Mouse (Mus musculus) limb, embryonic 14.5 days (tissue): ENCODE results near the gene Mamld1. TPM values are rescaled to one million over a fixed set of nuclear protein-coding genes. Genes with fewer than 3 reads are reported as not detected.

Source experiments
- ATAC-seq: fragments of 200-750 bp; cut with Nextera tagmentation; 2 replicates; pipeline ENCODE4 v1.8.0; 2017; ENCODE audit warnings: low read depth, moderate number of reproducible peaks, moderate TSS enrichment; ENCODE audit not compliant: low FRiP score
- DNase-seq: peaks from one replicate; pipeline ENCODE4 v3.0.0-alpha.2; 2015; ENCODE audit warnings: low spot score
- H3K27ac ChIP-seq: fragments of 300-500 bp; sonication (generic); replicated peaks from 2 replicates; pipeline ENCODE4 v1.5.1; 2014; ENCODE audit warnings: low read depth, mild to moderate bottlenecking, low read length, moderate library complexity, mixed read lengths
- H3K27me3 ChIP-seq: fragments of 300-500 bp; sonication (generic); 2 replicates; pipeline ENCODE4 v1.6.1; 2014; ENCODE audit warnings: low read length, mixed read lengths; ENCODE audit not compliant: control insufficient read depth, insufficient read depth
- H3K36me3 ChIP-seq: fragments of 300-500 bp; sonication (generic); 2 replicates; pipeline ENCODE4 v1.6.1; 2014; ENCODE audit warnings: mild to moderate bottlenecking, low read length, moderate library complexity, mixed read lengths; ENCODE audit not compliant: control insufficient read depth, insufficient read depth
- H3K4me1 ChIP-seq: fragments of 300-500 bp; sonication (generic); 2 replicates; pipeline ENCODE4 v1.6.1; 2014; ENCODE audit warnings: antibody characterized with exemption, low read length, mixed read lengths; ENCODE audit not compliant: control insufficient read depth, insufficient read depth
- H3K4me2 ChIP-seq: fragments of 300-500 bp; sonication (generic); replicated peaks from 2 replicates; pipeline ENCODE4 v1.6.1; 2014; ENCODE audit warnings: low read depth, mild to moderate bottlenecking, low read length, moderate library complexity; ENCODE audit not compliant: severe bottlenecking
- H3K4me3 ChIP-seq: fragments of 300-500 bp; sonication (generic); replicated peaks from 2 replicates; pipeline ENCODE4 v1.5.1; 2014; ENCODE audit warnings: low read length
- H3K9ac ChIP-seq: fragments of 300-500 bp; sonication (generic); 2 replicates; pipeline ENCODE4 v1.6.1; 2014; ENCODE audit warnings: mild to moderate bottlenecking, low read depth, low read length, moderate library complexity; ENCODE audit not compliant: severe bottlenecking
- H3K9me3 ChIP-seq: fragments of 300-500 bp; sonication (generic); 2 replicates; pipeline ENCODE4 v1.6.1; 2016; ENCODE audit warnings: low read length; ENCODE audit not compliant: control insufficient read depth
- POLR2A ChIP-seq: fragments of 200-500 bp; IDR thresholded peaks from 2 replicates; pipeline ENCODE4 v1.8.0; 2012; ENCODE audit warnings: inconsistent platforms, mild to moderate bottlenecking, moderate library complexity, borderline replicate concordance; ENCODE audit not compliant: insufficient read depth, insufficient read length; ENCODE audit errors: extremely low read depth
- WGBS: fragments of 180-500 bp; shearing (Covaris S2); extraction: QIAGEN DNeasy Blood & Tissue Kit; methylation state at CpG from one replicate; pipeline ENCODE4 v1.1.7; 2014; 5-methylcytosine and 5-hydroxymethylcytosine counted together
- polyA plus RNA-seq, 2 experiments: library from polyadenylated mRNA; depleted of rRNA in 1 of 2; stranded (reverse) in 1 of 2; unstranded in 1 of 2; fragments of >200 nt; fragmentation: Nextera tagmentation in 1 of 2; extraction: Ambion mirVana in 1 of 2; gene quantifications; 2 replicates each; pipeline versions ENCODE4 v1.2.1 to v1.2.3; 2012 to 2014

The Mamld1 gene
- polyA plus RNA-seq, 2 experiments, result 3.9 to 4.0 TPM

DNA sequence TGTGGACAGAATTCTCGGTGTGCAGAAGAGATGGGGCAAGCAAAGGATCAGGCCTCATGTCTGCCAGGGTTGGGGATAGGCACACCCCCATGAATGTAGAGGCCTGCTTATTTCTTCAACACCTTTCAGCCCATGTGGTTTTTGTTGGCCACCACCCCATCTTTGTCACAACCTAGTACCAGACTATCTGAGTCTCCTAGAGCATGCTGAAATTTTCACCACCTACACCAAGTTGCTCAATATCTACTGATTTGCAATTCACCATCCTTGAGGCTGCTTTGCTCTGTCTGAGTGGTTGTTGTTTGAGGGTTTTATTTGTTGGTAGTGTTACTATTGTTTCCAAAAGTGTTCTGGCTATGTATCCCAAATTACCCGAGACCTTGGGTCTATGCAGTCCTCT, 91.3 kb downstream of the Mamld1 start:
- H3K36me3 ChIP-seq, result no peaks in the 10 kb centered on the region
- H3K4me2 ChIP-seq, result no peak overlapping the region
- no peaks in the 10 kb centered on the region for H3K9me3 ChIP-seq
- no peak overlapping the region for H3K4me3 ChIP-seq
- no peak overlapping the region for H3K27ac ChIP-seq
- H3K4me1 ChIP-seq, result no peaks in the 10 kb centered on the region
- 85% methylated on average over 2 of the region's 2 CpGs for WGBS
- DNase-seq (no peak), ATAC-seq (no peak)
- no peaks in the 10 kb centered on the region for H3K27me3 ChIP-seq
- H3K9ac ChIP-seq, result no peak overlapping the region
- no peak for TF ChIP-seq POLR2A

DNA sequence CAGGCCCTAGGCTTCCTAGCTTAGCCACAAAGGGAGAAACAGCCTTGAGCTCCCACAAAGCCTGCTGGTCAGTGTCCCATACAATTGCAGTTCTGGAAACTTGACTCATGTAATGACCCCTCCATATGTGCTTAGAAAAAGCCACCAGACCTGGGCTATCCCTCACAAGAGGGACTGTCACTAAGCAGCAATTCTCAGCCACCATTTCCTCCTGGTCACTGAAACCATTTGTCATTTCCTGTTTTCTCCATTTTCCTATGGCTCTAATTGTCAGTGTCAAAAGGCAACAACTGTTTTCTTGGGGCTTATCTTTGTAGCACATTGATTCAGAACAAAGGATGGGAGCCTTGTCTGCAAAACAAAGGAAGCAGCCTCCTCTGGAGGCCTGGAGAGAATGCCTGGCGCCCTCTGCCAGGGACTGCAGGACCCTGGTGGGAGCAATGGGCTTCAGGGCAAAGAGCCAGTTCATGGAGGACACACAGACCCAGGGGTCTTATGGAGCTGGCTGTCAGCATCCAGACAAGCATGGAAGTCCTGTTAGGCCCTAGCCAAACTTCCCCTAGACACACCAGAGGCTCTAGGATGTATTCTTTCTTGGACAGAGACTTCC, 99.5 kb downstream of the Mamld1 start:
- 57% methylated on average over 1 of the region's 1 CpGs for WGBS

DNA sequence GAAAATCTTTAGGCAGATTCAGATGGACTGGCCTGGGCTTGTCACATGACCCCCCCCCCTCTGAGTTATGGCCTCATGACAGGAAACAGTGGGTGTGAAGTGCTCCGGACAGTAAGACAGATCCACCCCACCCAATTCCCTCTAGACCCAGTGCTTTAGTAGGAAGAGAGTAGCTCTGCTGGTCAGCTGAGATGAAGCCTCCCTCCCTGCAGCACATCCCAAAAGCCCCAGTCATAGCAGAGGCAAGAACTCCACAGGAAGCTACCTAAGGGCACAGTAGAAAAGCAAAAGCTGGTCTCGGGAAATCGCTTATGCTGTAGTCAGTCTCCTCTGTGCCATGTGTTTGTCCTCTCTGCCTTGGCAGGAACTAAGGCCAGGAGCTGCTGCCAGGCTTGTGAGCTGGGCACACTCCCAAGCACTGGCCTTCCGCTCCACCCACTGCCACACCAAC, 100.5 kb downstream of the Mamld1 start:
- TF ChIP-seq POLR2A, result no peak
- no peak overlapping the region for H3K9ac ChIP-seq
- no peak overlapping the region for H3K27ac ChIP-seq
- H3K4me1 ChIP-seq, result no peaks in the 10 kb centered on the region
- no peaks in the 10 kb centered on the region for H3K9me3 ChIP-seq
- H3K4me2 ChIP-seq, result no peak overlapping the region
- H3K4me3 ChIP-seq, result no peak overlapping the region
- WGBS, result 73% methylated on average over 4 of the region's 4 CpGs
- H3K36me3 ChIP-seq, result no peaks in the 10 kb centered on the region
- no peaks in the 10 kb centered on the region for H3K27me3 ChIP-seq
- no peak for ATAC-seq
- no peak for DNase-seq

More for the DNA sequence above, 99.5 kb downstream of the Mamld1 start:
- DNase-seq (no peak), ATAC-seq (no peak)
- H3K27ac ChIP-seq, result no peak overlapping the region
- H3K4me3 ChIP-seq, result no peak overlapping the region
- no peaks in the 10 kb centered on the region for H3K4me1 ChIP-seq
- H3K27me3 ChIP-seq, result no peaks in the 10 kb centered on the region
- TF ChIP-seq POLR2A, result no peak
- no peaks in the 10 kb centered on the region for H3K9me3 ChIP-seq
- no peak overlapping the region for H3K9ac ChIP-seq
- H3K36me3 ChIP-seq, result no peaks in the 10 kb centered on the region
- no peak overlapping the region for H3K4me2 ChIP-seq

DNA sequence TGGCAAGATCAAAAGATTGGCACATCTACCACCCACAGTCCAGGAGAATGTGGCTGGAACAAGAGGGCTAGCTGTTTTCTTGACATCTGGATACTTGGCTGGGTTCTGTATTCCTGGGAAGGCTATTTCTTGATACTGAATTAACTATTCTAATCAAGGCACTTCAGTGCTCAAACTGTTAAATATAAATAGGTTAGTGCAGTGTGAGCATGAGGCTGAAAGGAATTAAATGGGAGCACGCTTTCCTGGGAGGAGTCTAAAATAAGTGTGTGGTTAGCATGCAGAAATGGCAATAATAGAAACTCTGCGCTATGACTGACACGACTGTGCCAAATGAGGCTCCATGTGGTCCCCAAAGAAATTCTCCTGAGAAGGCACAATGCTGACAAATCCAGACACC, 131.5 kb downstream of the Mamld1 start:
- no peak overlapping the region for H3K4me3 ChIP-seq
- no peak overlapping the region for H3K9ac ChIP-seq
- H3K27me3 ChIP-seq, result no peaks in the 10 kb centered on the region
- no peak overlapping the region for H3K27ac ChIP-seq
- ATAC-seq (no peak), DNase-seq (no peak)
- WGBS, result 80% methylated on average over 3 of the region's 3 CpGs
- no peaks in the 10 kb centered on the region for H3K4me1 ChIP-seq
- no peaks in the 10 kb centered on the region for H3K9me3 ChIP-seq
- H3K36me3 ChIP-seq, result no peaks in the 10 kb centered on the region
- H3K4me2 ChIP-seq, result no peak overlapping the region
- TF ChIP-seq POLR2A, result no peak

DNA sequence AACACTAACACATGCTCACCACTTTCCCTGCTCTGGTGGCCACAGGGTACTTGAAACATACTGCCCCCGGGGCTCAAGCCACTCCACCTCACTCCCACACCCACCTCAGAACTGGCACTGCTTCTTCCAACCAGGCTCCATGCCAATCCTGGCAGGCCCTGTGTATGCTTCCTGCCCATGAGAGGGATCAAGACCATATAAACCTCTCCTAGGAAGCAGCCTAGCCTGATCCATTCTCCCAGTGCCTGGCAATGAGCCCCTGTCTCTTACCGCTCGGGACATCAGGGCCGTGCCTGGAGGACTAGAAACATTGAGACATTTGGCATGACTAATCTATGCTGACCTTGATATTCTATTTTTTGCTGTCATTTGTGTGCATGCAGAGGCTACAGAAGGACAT, 133.6 kb downstream of the Mamld1 start:
- no peak overlapping the region for H3K27ac ChIP-seq
- no peak for ATAC-seq
- H3K27me3 ChIP-seq, result no peaks in the 10 kb centered on the region
- H3K9me3 ChIP-seq, result no peaks in the 10 kb centered on the region
- no peak overlapping the region for H3K9ac ChIP-seq
- WGBS, result 86% methylated on average over 4 of the region's 4 CpGs
- no peak for DNase-seq
- H3K4me3 ChIP-seq, result no peak overlapping the region
- H3K36me3 ChIP-seq, result no peaks in the 10 kb centered on the region
- no peak for TF ChIP-seq POLR2A
- no peaks in the 10 kb centered on the region for H3K4me1 ChIP-seq
- no peak overlapping the region for H3K4me2 ChIP-seq
